Mouse (Mus musculus) testis, postnatal 10 days (tissue): ENCODE data around the gene Eef1e1.
"Not testable (repeated sequence)": the region's sequence is repeated elsewhere in the genome, so short reads cannot be mapped to it uniquely, and the experiment has no call there.

Experiments used
- DNase-seq: peaks from one replicate; pipeline ENCODE4 v3.0.0; 2021; ENCODE audit warnings: low spot score

Gene Eef1e1

GRCm38 (mm10) chr13:38658528-38659280 lies at the start of gene Eef1e1:
Gene Eef1e1 (minus strand): TSS chr13:38659058.
- DNase-seq, result peak; percentile 97

- no peak for DNase-seq
Observed at GRCm38 (mm10) chr13:38690845-38691244, 32.0 kb upstream of the Eef1e1 start.

GRCm38 (mm10) chr13:38690028-38690427 lies 31.2 kb upstream of the Eef1e1 start:
- peak; percentile 41 for DNase-seq

GRCm38 (mm10) chr13:38688761-38689160 lies 29.9 kb upstream of the Eef1e1 start:
- DNase-seq, result no peak

- DNase-seq, result no peak
Observed at GRCm38 (mm10) chr13:38672336-38672735, 13.5 kb upstream of the Eef1e1 start.

GRCm38 (mm10) chr13:38671451-38671850 lies 12.6 kb upstream of the Eef1e1 start:
- DNase-seq, result not testable (repeated sequence)

GRCm38 (mm10) chr13:38670051-38670450 lies 11.2 kb upstream of the Eef1e1 start:
- DNase-seq, result no peak

- peak; percentile 67 for DNase-seq
Observed at GRCm38 (mm10) chr13:38668514-38668913, 9.7 kb upstream of the Eef1e1 start.

- no peak for DNase-seq
Observed at GRCm38 (mm10) chr13:38664753-38665152, 5.9 kb upstream of the Eef1e1 start.

- DNase-seq, result no peak
Observed at GRCm38 (mm10) chr13:38659524-38660136, 772 bp upstream of the Eef1e1 start.

- no peak for DNase-seq
Observed at GRCm38 (mm10) chr13:38657865-38658264, 993 bp downstream of the Eef1e1 start.

GRCm38 (mm10) chr13:38650292-38650691 lies 8.6 kb downstream of the Eef1e1 start:
- DNase-seq, result no peak

GRCm38 (mm10) chr13:38649069-38649468 lies 9.8 kb downstream of the Eef1e1 start:
- no peak for DNase-seq

- no peak for DNase-seq
Observed at GRCm38 (mm10) chr13:38641414-38641813, 17.4 kb downstream of the Eef1e1 start.

GRCm38 (mm10) chr13:38640961-38641360 lies 17.9 kb downstream of the Eef1e1 start:
- DNase-seq, result no peak

GRCm38 (mm10) chr13:38638694-38639093 lies 20.2 kb downstream of the Eef1e1 start:
- DNase-seq, result no peak

GRCm38 (mm10) chr13:38634800-38635269 lies 24.0 kb downstream of the Eef1e1 start, which contains the start of gene Bloc1s5:
Gene Bloc1s5 (minus strand): TSS chr13:38635109.
- DNase-seq, result peak; percentile 98

- no peak for DNase-seq
Observed at GRCm38 (mm10) chr13:38634256-38634799, 24.5 kb downstream of the Eef1e1 start.

- DNase-seq, result no peak
Observed at GRCm38 (mm10) chr13:38633287-38634000, 25.4 kb downstream of the Eef1e1 start.

GRCm38 (mm10) chr13:38632556-38632955 lies 26.3 kb downstream of the Eef1e1 start:
- DNase-seq, result no peak

- no peak for DNase-seq
Observed at GRCm38 (mm10) chr13:38626229-38626525, 32.7 kb downstream of the Eef1e1 start.

GRCm38 (mm10) chr13:38625492-38626228 lies 33.2 kb downstream of the Eef1e1 start:
- peak; percentile 52 for DNase-seq
